Mouse (Mus musculus) adrenal gland (tissue): Measurements from ENCODE around the gene Adm2.

Experiments
- intact Hi-C: fragments of 180-260 bp; cut with DNase I; formaldehyde crosslinking; loops from one replicate; pipeline ENCODE4 v1.15.1; 2025
- microRNA-seq, 2 experiments: library from miRNA; unstranded; fragments of <30 nt; microRNA quantifications; one replicate each; pipeline ENCODE4; 2019

Gene Adm2

DNA sequence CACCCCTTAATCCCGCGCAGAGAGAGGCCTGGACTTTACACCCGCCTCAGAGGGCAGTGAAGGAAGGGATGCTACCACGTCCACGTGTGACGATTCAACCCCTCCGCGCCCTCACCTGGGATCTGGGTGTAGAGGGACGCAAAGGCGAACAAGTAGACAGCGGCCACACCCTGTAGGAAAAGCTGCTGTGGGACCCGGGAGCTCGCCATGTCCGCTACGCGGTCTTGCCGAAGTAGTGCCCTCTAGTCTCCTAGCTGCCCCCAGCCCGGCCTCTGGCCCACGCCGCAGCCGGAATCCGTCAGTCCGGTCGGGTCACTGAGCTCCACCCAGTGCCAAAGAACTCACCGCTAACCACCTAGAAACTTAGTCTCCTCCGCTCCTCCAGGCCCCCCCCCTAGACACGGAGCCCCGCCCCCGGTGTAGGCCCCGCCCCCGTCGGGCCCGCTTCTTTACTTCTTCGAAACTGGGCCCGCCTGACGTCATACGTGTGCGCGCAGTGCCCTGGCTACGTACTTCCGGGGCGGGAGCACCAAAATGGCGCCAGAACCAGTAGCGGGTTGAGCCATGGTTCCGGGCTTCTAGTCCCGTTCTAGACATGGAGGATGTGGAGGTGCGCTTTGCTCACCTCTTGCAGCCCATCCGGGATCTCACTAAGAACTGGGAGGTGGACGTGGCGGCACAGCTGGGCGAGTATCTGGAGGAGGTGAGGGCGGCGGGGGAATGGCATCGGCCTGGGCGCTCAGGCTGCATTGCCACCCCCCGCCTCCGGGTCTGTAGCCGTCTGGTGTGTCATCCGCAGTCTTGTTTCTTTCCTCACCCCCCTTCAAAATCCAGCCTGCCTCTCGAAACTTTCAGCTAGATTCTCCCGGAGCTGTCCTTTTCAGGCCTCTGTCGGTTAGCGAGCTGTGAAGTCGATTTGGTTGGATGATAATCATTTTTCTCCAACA, 33.0 kb downstream of the Adm2 start, which contains the start of the genes Lmf2 and Ncaph2:
Gene Lmf2, minus strand, starts transcription at position 419 of the 947 bp plus-strand sequence.
Gene Ncaph2, plus strand, starts transcription at position 479 of the 947 bp plus-strand sequence.
- intact Hi-C loops, result no loop called here

DNA sequence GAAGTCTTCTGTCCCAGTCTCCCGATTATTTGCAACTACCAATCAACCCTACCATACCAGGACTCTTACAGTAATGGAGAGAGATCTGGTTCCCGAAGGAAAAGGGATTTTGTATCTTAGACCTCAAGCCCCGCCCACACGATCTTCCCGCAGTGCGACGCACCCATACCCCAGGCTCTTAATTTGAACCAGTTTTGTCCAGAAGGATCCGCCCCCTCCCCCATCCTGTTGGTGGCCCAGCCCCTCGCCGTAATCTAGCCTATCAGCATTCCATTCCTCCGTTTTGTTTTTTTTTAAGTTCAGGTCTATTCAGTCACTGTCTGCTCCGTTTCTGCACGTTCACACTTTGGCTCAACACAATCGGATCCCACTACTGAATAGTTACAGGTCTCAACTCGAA, 33.9 kb downstream of the Adm2 start:
- intact Hi-C loops, result no loop called here

DNA sequence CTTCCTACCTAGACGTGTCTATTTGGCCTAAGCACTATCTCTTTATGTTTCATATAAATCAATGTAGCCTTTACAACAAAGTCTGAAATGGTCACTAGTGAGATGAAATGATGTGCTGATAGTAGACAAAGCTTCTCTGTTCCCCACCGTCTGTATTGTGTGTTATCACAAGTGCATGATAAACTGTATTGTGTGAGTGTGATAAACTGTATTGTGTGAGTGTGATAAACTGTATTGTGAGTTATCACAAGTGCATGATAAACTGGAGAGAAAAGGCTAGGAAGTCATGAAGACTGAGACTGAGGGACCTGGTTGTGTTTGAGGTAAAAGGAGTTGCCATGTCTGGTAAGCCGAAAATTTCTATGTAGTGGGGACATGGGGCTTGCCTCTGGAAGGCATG, 36.3 kb downstream of the Adm2 start:
- intact Hi-C loops, result no loop called here

DNA sequence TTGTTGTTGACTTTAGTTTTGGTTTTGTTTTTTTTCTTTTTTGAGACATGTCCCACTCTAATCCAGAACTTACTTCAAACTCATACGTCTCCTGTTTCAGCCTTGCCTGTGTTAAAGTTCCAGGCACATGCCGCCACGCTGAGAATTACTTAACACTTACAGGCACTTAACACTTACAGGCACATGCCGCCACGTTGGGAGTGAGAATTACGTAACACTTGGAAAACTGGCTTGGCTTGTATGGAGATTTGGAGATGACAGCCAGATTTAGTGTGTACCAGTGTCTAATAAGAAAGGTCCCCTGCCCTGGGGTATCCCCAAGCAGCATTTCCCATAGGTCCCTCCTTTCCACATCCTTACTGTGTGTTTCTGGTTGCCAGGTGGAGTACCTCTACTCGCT, 40.5 kb downstream of the Adm2 start:
- intact Hi-C loops, result no loop called here

DNA sequence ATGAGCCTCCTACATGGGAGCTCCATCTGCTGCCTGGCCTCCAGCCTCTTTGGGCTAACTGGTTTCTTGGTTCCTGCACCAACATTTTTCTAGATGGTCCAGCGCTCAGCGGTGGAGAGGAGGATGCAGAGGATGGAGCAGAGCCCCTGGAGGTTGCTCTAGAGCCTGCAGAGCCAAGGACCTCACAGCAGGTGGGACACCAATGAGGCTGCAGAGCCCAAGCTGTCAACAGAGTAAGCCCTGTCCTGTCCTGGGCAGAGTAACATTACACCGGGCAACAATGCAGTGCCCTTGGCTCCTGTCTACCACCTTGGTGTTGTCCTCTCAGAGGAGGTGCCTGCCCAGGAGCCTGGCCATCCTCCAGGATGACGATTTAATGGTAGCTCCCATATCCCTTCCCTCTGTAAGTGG, 42.6 kb downstream of the Adm2 start:
- intact Hi-C loops, result no loop called here

DNA sequence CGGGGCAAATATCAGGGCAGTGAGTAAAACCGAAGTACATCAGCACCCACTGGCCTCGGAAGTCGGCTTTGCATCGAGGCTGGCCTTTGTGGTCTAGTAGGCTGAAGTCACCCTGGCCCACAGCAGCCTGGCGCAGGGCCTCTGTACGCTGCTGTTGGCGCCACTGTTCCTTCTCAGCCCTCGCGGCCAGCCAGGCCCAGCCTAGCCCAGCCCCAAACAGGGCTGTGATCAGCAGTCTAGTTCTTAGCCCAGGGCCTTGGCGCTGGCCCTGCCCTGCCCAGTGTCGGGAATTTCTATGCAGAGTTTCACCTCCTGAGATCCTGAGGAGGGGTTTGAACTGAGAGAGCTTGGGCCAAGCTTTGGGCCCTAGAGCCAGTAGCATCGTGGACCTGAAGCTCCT, 49.5 kb downstream of the Adm2 start:
- intact Hi-C loops, result no loop called here

DNA sequence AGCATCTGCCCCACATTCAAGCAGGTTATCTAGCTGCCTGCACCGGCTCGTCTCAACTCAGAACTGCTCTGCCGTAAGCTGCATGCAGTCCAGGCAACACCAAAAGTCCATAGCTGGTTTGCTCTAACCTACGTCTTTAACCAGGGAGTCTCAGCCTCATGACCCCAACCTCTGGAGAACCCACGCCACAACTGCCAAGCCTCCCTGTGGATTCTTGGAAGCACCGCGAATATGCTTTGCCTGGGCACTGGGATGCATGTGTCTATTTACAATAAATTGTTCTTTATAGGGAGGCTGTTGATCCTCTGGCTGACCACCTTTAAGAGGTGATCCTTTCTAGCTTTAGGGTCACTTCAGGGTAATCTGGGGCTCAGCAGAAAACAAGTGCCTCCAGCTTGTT, 50.0 kb downstream of the Adm2 start:
- intact Hi-C loops, result no loop called here

DNA sequence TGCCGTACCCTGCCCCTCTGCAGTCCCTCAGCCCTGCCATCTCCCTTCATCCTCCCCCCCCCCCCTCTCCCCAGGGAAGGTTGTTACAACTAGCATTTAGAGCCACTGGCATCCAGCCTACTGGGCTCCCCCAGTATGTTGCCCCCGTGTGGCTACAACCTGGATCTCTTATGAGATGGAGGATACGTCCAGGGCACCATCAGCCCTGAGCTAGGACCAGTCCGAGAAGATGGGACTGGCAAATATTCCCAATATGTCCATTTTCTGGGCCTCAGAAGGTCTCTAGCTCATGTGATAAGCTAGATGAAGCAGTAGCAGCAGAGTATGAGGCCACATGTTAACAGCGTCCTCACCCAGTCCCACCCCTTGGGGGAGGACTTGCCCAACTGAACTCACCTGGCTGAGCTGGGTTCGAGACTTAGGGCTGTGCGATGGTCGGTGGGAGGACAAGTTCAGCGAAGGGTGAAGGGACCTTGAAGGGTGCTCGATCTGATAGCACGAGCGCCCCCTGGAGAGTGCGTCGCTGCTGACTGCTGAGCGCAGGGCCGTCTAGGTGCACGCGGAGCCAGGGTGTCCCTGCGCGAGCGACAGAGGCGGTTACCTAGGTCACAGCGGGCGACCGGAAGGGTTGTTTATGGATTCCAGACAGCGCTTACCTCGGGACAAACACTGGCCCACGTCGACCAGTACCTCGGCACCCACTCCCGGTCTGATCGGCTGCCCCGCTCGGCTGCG, 50.7 kb downstream of the Adm2 start:
- intact Hi-C loops, result no loop called here

DNA sequence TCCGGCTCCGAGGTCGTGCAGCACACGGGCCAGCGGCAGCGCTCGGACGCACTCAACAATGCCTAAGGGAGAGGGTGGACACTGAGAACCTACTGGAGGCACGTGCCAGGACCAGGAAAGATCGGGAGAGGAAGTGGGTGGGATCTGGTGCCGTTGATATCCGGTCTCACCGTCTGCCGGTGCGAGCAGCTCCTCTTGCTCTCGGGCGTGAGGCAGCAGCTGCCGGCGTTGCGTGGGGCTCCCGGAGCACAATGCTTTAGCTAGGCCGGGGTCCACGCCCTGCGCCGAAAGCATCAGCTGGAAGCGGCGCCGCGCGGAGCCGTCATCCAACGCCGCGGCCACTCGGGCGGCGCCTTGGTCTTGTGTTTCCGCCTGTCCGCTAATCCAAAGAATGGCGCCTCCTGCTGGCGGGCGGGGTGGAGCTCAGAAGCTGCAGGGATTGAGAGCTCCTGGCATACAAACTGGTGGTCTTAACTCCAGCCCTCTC, 51.3 kb downstream of the Adm2 start, which contains the start of gene Sco2:
Gene Sco2, minus strand, starts transcription at position 85 of the 487 bp plus-strand sequence.
- intact Hi-C loops, result no loop called here

Small RNA genes lying within 50 kb of the gene (microRNA-seq; reads per million reads assigned to microRNA genes)
- gene Mir6959, result 0.69 to 1.1 reads per million in 2 experiments
